Mouse (Mus musculus) ovary, postnatal 14 days (tissue): Measurements from ENCODE around the gene Ephb3.
"Not testable (repeated sequence)": the region's sequence is repeated elsewhere in the genome, so short reads cannot be mapped to it uniquely, and the experiment has no call there.

Experiments used
- DNase-seq: peaks from one replicate; pipeline ENCODE4 v3.0.0; 2022; ENCODE audit warnings: low spot score

Gene Ephb3

DNA sequence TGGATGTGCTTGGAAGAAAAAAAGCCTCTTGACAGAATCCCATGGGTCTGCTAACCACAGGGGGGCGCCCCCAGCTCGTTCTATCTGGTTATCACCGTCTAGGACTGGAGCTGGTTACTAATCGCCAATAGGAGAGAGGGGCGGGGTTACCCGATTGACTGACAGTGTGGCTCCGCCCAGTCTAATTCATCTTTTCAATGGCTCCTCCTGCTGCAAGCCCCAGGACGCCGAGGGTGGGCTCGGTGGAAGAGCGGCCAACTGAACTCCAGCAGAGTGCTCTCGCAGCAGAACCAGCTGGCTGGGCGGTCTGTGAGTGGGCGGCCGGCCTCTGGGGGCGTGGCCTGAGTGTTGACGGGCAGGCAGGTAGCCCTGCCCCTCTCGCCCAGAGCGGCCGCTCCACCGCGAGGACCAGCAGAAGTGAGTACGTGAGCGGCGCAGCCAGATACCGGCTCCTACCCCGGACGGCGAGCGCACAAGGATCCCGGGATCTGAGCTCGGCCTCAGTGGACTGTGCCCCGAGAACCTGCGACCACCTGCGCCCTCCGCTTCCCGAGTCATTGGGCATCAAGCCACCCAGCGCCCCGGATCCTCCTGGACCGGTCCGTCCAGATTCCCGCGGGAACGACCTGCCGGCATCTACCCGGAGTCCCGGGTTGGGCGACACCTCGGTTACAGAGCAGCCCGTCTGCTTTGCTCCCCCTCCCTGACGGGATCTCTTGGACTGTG, at the start of gene Ephb3:
Ephb3 (plus strand) TSS at position 389 of the 726 bp plus-strand sequence.
- peak; percentile 97 for DNase-seq

DNA sequence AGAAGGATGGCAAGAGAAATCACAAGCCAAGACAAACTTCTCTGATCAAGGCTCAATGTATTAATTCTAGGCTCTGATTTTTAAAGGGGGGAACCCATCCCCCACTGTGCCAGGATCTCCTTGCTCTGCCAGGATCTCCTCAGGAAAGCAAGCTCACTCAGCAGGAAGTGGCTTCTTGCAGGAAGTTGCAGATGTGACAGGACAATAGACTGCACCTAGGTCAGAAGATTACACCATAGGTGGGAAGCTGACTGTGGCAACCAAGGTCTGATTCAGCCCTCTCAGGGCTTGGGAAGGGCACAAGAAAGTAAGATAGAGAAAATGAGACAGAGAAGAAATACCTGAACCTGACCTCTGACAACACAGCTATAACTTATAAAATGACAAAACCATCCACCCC, 48.3 kb upstream of the Ephb3 start:
- not testable (repeated sequence) for DNase-seq

DNA sequence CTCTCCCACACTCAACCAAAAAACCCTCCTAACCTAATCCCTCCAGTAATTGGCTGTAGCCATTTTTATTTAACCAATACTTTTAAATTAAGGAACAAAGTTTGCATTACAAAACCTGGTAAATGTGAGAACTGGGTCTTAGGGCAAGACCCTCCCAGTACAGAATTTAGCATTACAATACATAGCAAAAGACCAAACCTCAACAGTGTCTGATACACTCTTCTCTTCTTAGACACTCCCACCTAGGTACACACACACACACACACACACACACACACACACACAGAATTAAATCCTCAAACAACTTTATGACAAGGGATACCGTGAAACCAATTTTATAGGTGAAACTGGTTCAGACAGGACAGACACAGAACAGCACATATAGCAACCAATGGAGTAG, 45.3 kb upstream of the Ephb3 start:
- DNase-seq = not testable (repeated sequence)

DNA sequence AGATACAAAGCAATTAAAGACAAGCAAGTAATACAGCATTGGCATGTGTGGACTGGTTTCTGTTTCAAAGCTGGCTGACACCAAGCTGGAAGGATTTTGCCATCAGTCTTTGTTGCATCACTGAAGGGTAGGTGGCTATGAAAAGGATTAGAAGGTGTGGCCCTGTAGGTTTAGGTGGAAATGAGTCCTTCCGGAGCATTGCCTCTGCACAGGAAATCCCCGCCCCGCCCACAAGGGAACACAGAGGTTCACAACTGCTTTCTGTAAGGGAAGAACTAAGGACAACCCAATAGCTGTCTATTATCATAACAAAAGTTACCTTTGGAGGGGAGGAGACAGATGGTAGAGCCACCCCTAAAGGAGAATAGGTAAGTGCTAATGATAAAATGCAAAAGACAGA, 41.1 kb upstream of the Ephb3 start:
- not testable (repeated sequence) for DNase-seq

DNA sequence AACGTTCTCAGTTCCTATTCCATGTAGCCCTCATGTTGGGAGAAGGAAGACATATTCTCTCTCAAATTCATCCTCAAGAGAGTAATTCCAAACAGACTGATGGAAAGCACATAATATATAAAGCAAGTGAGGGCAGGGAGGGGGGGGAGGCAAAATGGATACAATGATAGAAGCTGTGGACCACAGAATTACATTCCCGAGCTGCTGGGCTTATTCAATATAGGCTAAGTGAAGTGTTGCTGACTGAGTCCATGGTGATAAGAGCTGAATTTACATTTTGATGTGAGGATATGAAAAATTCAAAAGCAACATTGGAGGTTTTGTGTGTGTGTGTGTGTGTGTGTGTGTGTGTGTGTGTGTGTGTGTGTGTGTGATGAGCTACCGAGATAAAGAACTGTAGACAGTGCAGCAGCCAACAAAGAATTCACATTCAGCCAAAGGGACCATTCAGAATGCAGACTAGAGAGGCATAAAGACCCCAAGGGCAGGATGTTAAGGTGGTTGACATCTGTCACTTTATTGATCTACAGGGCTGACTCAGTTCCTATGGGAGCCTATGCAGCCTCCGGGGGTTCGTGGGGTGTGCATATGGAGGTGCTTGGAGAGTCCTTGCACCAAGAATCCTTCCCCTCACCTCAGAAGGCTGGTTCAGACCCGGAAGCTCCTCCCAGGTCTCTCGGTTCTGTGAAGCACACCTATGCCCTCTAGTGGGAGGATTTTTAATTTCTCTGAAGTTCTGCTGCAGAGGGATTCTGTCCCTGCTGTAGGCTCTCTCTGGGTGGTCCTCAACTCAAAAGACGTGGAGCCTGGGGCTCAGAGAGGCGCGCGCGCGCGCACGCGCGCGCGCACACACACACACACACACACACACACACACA, 39.0 kb upstream of the Ephb3 start:
- not testable (repeated sequence) for DNase-seq

DNA sequence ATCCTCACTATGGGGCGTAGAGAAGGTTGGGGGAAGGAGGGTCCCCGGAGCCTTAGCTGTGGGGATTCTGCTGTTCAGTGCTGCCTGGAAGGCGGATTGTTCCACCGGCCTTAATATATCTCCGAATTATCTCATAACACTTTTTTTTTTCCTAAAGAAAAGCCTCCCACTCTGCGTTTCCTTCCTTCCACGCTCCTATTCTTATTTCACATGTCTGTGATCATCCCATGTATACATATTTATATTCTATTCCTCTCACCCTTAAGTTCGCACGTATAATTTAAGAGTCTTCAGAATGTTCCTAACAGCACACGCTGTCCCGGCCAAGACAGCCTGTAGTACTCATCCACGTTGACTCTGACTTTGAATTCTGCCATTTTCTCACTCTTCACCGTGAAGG, 35.8 kb upstream of the Ephb3 start:
- DNase-seq = no peak

DNA sequence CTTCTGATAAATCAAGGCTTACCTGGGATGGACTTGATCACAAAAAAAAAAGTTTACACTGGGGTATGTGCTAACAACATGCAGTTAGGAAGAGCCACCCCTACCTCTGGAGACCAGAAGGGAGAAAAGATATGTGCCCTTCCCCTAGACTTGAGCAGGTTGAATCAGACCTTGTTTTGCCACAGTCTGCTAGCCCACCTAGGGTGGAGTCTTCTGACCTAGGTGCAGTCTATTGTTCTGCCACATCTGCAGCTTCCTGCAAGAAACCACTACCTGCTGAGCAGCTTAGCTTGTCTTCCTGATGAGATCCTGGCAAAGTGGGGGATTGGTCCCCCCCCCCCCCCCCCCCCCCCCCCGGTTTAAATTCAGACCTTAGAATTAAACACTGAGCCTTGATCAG, 29.3 kb upstream of the Ephb3 start:
- no peak for DNase-seq

DNA sequence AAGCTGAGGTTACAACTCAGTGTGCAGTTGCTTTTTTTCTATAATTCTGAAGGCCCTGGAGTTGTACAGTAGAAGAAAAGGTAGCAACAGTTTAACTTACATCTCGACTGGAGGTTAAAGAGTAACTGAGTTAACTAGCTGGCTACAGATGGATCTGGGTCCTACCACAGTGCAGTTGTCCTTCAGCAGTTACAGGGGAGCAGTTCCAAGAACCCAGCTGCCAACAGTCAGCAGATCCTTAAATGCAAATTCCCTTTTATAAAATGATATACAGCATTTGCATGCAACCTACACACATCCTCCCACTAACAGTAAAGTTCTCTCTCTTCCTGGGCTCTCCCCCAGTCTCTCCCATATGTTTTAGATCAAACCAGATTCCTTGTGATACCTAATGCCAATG, 22.4 kb upstream of the Ephb3 start:
- no peak for DNase-seq

DNA sequence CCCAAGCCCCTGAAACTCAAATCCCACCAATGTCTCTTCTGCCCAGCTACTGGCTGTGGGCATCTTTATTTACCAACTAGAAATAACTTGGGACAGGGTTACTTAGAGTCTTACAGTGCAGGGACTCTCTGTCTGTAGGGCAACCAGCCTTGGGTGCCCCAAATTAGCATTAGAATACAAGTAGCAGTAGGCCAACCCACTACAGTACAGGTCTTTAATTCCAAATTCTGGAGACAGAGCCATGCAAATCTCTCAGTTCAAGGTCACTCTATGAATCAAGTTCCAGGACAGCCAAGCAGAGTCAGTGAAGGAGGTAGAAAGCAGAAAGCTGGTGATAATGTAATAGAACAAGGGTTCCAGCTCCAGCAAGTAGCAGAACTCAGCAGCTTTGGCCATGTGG, 19.9 kb upstream of the Ephb3 start:
- no peak for DNase-seq

DNA sequence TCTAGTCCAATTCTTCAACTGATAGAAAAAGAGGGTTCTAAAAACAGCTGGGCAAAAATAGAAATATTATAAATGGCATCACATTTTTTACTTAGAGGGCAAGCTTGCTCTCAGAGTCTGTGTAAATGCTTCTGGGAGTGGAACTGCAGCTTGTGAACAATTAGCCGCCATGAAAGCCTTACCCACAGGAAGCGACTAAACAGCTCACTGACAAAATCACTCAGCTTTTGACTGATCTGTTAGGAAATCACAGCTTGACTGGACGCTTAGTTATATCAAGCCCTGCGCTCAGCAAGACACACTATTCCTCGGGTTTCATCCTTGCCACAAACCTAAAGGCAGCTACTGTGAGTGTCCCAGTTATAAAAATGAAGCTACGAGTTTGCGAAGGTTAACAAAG, 17.0 kb upstream of the Ephb3 start:
- no peak for DNase-seq

DNA sequence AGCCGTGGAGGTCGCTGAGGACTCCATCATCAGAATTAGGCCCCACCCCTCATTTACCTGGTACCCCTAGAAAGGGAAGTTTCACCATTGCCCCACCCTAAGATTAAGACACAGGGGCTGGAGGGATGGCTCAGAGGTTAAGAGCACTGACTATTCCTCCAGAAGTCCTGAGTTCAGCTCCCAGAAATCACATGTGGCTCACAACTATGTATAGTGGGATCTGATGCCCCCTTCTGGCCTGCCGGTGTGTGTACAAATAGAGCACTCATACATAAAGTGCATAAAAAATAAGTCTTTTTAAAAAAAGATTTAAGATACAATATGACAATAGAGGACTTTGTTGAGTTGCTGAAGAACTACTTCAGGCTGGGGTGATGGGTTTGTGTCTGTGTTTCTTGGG, 16.2 kb upstream of the Ephb3 start:
- no peak for DNase-seq

DNA sequence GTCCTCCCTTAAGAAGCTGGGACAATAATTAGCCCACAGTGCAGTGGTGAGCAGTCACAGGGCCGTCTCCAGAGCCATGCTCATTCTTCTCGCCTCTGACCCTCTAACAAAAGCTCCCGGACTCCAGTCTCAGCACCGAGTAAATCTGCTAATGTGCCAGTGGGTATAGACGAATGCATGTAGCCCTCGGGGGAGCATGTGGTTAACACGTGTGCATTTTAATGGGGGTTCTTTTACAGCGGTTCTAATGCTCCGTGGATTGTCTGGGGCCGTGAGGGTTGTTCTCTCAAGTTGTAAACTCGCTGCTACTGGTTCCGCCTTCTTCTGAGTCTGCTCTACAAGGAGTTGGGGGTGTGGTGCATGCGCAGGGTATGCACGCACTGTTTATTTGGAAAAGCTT, 13.0 kb upstream of the Ephb3 start:
- no peak for DNase-seq

DNA sequence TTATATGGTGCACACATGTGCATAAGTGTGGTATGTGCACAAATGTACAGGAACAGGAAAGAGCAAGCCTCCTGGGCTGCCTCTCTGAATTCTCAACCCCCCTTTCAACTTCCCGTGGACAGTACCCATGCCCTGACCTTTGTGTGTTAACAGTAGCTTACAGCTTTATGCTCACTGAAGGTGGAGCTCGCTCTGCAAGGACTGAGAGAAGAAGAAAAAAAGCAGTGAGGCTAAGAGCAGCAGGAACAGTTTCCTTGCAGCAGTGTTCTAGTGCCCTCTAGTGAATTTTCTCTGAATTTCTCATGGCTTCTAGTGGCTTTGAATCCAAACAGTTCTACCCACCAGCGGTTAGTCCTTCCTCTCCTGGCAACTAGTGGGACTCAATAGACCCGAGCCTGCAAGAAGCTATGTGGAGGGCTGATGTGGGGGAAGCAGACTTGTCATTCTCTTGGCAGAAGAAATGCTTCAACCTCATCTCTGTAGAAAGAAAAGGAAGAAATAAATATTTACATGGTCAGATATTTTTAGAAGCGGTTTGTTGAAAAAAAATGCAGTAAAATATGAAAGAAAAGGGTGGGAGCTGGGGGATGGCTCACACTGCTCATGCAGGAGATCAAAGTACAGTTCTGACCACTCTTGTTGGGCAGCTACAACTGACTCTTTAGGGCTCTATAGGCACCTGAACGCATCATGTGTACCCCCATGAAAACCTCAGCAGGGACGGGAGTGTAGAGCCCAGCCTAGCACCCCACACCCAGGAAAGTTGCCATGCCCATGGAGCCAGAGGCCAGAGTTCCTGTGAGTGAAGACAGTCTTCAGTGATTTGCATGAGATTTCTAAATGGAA, 11.8 kb upstream of the Ephb3 start:
- no peak for DNase-seq

DNA sequence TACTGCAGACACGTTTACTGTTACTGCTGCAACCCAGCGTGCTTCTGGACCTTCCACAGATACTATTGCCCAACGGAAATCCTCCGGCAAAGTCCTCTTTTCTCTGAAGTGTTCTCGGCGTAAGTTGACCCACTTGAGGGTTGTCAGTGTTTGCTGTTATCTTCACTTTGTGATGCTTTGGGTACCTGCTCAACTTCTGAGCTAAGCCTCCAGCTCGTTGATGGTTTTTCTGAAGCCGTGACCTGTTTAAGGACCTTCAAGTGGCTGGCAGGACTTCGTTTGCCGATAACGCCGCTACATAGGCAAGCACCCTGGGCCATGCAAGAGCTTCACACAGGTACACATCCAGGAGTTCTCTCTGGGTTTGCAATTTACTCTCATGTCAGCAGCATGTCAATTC, 10.4 kb upstream of the Ephb3 start:
- no peak for DNase-seq

DNA sequence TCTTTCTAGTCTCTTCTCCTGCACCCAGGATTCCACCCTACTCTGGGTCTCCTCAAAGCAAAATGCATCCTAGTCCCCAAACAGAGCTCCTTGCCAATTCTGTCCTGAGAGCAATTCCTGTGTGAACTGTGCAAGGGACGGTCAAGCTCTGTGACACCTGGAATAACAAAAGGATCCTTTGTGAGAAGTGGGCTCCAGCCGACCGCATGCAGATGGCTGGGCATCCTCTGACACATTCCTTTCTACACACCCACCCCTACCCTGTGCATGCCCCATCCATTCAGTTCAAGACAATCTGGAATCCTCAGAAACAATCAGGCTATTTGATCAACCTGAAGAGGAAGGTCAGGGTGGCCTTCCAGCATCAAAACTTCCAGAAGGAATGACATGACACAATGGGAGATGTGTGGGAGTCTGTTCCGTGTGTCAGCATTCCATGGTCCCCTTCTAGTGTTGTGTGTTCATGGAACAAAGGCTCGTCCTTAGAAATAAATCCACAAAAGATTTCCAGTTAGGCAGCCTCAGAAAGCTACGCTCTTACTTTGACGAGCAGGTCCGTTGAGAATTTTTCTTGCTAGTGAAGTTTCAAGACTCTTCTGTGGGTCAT, 9.2 kb upstream of the Ephb3 start:
- no peak for DNase-seq

DNA sequence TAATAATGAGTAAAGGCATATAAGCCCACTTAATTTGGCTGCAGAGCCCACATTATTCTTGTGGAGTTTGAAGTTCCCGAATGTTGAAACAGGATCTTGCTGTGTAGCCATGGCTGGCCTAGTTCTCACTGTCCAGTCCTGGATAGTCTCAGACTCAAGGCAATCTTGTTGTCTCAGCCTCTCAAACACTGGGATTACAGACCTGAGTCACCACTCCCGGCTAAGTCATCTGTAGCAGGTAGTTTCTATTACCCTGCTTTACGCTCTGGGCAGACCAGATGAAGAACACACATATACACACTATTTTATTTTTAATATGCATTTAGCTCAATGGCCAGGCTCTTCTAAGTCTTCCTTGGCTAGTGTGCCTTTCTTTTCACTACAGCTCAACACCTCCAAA, 8.0 kb upstream of the Ephb3 start:
- no peak for DNase-seq

DNA sequence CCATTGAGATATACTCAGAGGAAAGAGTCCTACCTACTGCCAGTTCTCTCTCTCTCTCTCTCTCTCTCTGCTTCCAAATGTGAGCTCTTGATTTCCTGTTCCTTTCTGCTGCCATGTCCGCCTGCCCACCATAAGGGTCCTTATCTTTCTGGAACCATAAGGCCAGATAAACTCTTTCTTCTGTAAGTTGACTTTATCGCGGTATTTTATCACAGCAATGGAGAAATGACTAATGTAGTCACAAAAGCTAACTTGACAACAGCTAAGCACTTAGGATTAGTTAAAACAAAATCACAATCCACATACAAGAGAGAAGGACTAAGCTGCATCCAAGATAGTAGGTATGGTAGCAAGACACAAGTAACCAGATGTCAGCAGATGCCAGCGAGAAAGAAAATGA, 7.0 kb upstream of the Ephb3 start:
- no peak for DNase-seq

DNA sequence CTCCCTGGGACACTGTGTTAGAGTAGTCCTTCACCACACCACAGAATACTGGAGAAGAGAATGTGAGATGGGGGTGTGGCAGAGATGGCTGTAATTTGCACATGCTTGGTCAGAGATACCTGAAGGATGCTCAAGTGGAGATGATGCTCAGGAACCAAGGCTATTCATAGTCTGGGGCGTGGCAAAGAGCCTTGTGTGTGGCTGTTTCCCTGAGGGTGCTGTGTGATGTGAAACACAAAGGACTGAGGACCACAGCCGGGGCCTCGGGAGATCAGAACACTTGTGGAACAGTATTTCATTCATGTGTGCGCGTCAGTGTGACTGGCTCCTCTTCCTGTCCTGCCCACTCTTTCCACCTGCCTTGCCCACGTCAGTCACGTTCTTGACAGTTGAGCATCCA, 6.5 kb upstream of the Ephb3 start:
- no peak for DNase-seq

DNA sequence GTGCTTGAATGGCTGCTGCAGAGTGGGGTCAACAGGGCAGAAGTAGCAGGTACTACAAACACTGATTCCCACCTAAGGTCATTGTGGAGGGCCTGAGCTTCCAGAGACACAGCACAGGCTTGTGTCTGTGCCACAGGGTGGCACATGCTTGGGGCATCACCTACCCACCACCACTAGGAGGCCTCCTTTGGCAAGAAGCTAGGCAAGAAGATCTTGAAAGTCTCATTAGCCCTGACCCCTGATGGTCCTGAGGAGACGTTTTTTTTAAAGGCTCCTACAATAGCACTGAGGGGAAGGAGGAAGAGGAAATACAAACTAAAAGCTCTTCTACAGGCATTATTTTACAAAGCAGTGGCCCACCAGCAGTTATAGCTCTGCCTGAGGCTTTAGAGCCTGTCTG, 6.0 kb upstream of the Ephb3 start:
- no peak for DNase-seq

DNA sequence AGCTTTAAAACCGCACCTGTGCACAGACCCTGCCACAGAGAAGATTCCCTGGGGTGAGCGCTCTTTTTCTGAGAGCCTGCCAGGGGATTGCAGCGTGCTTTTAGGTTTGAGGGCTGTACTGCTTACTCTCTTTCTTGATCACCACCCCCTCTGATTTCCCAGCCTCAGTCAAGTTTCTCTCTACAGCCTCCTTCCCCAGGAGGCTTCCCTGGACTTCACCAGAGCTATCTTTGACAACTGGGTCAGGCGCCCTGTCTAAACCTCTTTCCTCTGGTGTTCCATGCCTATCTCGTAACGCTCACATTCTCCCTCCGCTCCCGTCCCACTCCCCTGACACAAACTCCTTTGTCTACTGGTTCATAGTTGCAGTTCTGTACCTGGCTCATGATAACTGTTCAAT, 5.1 kb upstream of the Ephb3 start:
- no peak for DNase-seq

DNA sequence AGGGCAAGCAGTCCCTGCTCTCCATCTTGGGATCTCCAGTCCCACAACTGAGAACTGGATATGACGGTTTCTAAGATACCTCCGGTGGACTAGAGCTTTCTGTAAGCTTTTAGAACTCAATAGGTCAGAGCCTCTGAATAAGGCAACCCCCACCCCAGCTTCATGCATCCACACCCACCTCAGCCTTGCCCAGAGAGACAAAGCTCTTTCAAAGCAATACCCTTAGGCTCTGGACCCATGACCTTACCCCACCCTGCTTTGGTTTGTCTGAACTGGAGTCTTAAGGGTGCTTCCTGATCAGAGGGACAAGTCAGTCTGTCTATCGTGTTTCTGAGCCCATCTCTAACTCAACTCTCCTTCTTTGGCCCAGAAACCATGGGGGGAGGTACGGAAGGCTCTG, 1.8 kb upstream of the Ephb3 start:
- DNase-seq = no peak
